Mouse (Mus musculus): Measurements from ENCODE around the gene Ice1.

Gene Ice1

GRCm38 (mm10) chr13:70637662-70638291, 343 bp upstream of the Ice1 start:
- peak; percentile 90 to 91 for DNase-seq

- DNase-seq, result no peak
Measured at GRCm38 (mm10) chr13:70636706-70637105, 728 bp downstream of the Ice1 start.

- no peak for DNase-seq
Measured at GRCm38 (mm10) chr13:70635591-70635990, 1.8 kb downstream of the Ice1 start.

- DNase-seq, result no peak
Measured at GRCm38 (mm10) chr13:70626416-70626815, 11.0 kb downstream of the Ice1 start.

- DNase-seq, result no peak
Measured at GRCm38 (mm10) chr13:70625665-70626064, 11.8 kb downstream of the Ice1 start.

GRCm38 (mm10) chr13:70624445-70624844, 13.0 kb downstream of the Ice1 start:
- DNase-seq, result no peak

GRCm38 (mm10) chr13:70622461-70623057, 14.9 kb downstream of the Ice1 start:
- DNase-seq, result no peak

GRCm38 (mm10) chr13:70621509-70621908, 15.9 kb downstream of the Ice1 start:
- DNase-seq, result no peak

- DNase-seq, result no peak
Measured at GRCm38 (mm10) chr13:70612837-70613236, 24.6 kb downstream of the Ice1 start.

DNA sequence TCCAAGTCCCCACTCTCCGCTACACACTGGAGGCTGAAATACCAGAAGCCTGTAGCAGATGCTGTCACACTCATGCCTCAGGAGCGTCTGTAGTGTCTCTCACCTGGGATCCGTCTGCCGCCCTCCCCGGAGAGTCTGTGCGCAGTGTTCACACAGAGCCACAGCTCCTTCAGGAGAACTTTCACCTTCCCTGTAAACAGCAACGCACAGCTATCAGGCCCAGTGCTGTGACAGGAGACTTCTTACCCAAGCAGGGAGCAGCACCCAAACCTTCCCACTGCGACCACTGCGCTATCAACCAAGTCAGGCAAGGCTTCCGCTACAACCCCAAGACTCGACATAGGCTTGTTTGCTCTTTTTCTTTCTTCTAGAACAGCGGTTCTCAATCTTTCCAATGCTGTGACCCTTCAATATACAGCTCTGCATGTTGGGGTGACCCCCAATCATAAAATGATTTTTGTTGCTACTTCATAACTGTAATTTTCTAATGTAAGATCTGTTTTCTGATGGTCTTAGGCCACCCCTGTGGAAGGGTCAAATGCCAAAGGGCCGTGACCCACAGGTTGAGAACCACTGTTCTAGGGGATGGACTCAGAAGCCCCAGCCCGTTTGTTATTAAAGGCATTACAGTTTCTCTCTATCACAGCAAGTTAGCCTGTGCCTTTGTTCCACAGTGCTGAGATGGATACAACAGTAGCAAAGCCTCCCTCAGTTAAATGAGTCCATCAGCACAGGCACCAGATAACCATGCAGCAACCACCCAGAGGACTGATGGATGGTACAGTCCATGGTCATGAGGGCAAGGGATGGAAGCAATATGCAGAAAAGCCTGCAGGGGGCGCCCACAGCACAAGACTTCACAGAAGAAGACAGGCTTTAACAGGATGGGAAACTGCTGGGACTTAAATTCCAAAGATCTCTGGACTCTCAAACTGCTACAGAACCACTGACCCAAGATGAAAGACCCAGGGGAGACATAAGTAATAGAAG, 26.7 kb downstream of the Ice1 start:
- peak; percentile 69 to 74 for DNase-seq

DNA sequence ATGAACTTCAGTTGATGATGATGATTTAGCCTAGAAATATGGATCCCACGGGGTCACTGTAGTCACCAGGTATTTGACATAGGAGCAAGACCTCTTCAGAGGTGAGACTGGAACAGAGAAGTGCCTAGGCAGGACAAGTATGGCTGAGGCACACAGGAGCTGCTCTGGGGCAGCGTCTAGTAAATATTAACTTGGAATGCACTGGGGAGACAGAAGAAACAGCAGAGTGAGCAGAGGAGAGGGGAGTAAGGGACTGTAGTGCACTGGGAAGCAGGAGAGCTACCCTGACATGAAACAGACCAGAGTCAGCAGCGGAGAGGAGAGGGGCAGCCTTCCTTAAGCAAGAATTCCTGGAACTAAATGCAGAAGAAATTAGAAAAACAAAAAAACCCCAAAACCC, 27.8 kb downstream of the Ice1 start:
- no peak for DNase-seq

DNA sequence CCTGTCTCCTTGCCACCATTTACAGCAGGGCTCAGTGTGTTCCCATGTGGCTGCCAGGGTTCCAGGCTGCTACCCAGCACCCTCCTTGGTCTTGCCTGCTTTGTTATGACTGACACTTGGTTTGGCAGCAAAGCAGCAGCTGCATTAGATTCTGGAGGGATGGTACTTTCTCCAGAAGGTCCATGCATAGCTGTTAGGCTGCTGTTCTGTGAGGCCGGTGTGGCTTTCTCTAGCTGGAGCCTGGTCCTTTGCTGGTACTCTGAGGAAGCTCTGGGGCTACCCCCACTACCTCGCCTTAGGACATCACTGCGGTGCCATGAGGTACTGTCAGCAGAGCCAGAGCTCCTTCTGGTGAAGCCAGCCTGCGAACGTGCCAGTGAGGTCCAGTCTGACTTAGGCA, 32.1 kb downstream of the Ice1 start:
- DNase-seq, result no peak

- DNase-seq, result peak; percentile 9 to 23
Measured at GRCm38 (mm10) chr13:70604723-70605122, 32.7 kb downstream of the Ice1 start.

GRCm38 (mm10) chr13:70601566-70601965, 35.9 kb downstream of the Ice1 start:
- no peak for DNase-seq

- DNase-seq, result no peak
Measured at GRCm38 (mm10) chr13:70599964-70600619, 37.3 kb downstream of the Ice1 start.

GRCm38 (mm10) chr13:70598941-70599340, 38.5 kb downstream of the Ice1 start:
- DNase-seq, result no peak

DNA sequence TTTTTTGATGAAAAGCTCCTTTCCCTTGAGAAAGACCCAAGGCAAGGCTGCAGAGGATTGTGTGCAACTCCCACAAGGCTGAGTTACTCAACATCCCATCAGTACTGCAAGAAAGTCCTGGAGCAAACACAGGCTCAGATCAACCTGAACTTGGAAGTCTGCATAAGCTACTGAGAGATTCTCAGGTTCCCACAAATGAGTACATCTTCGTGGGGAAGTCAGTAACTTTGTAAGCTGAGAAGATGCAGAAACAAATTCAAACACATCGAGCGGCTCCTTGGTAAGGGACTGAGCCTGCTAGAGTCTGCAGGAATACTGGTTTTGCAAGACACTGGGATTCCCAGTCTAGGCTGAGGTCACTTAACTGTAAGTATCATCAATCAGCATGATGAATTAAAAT, 40.5 kb downstream of the Ice1 start:
- no peak for DNase-seq

DNA sequence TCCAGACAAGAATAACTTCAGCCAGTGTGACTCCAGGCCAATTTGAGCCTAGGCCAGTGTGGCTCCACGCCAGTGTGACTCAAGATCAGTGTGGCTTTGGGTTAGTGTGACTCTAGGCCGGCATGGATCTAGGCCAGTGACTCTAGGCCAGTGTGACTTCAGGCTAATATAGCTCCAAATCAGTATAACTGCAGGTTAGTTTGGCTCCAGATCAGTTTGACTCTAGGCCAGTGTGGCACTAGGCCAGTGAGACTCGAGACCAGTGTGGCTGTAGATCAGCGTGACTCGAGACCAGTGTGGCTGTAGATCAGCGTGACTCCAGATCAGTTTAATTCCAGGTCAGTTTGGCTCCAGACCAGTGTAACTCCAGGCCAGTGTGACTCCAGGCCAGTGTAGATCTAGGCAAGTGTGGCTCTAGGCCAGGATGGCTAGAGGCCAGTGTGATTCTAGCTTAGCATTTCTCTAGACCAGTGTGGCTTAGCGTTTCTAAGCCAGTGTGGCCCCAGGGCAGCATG, 47.1 kb downstream of the Ice1 start:
- no peak for DNase-seq

GRCm38 (mm10) chr13:70586969-70587368, 50.5 kb downstream of the Ice1 start:
- peak; percentile 48 to 51 for DNase-seq

GRCm38 (mm10) chr13:70582517-70582916, 54.9 kb downstream of the Ice1 start:
- peak; percentile 13 to 16 for DNase-seq

- no peak for DNase-seq
Measured at GRCm38 (mm10) chr13:70581509-70581908, 55.9 kb downstream of the Ice1 start.

GRCm38 (mm10) chr13:70574216-70574615, 63.2 kb downstream of the Ice1 start:
- DNase-seq, result no peak

GRCm38 (mm10) chr13:70567889-70568288, 69.5 kb downstream of the Ice1 start:
- DNase-seq, result no peak

Measured in B cell, adult 2 months (primary cell).